In the genomic region with DNA sequence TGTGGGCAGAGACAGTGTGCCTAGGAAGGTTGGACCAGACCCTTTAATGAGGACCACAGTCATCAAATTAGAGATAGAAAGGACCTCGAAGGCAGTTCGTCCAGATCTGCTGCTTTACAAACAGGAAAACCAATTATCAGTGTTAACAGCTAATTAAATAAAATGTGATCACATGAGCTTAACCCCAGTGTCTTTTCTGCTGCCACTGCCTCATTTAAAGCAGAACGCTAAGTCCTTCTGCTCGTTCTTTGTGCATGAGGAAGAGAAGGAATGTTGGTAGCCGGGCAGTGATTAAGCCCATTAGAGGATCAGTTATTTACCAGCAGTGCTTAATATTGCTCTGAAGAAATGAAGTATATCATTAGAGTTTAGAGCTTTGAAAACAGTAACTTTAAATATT, we compare ENCODE assay signal across 30 mouse cellular contexts. TPM values are rescaled to one million over a fixed set of nuclear protein-coding genes. Genes with fewer than 3 reads are reported as not detected.
"Had no signal": no experiment of that assay in that cellular context is flagged by ENCODE, and none has a peak within 500 bp of the region (broad histone marks: within the 10 kb centered on the region; RNA-seq: fewer than 3 reads in every experiment).

No protein-coding gene starts in this region.

- H3K27me3 ChIP-seq: limb, embryonic 13.5 days; liver, embryonic 12.5 days; liver, embryonic 15.5 days had no signal

- H3K27ac ChIP-seq: kidney, postnatal 0 days; layer of hippocampus, adult 2 months; limb, embryonic 10.5 days; limb, embryonic 13.5 days; liver, embryonic 12.5 days; liver, embryonic 15.5 days had no signal

- DNase-seq: kidney, postnatal 25 days; layer of hippocampus, adult 9-11 months; liver; lung, adult 2 months; lung, postnatal 14 days; lung, postnatal 4 days; midbrain, embryonic 14.5 days; right cerebral cortex, postnatal 25 days; spleen, adult 18-20 months; thymus, adult 18-20 months; thymus, postnatal 36 days had no signal

- ATAC-seq: liver, embryonic 12.5 days had no signal

- H3K9ac ChIP-seq: limb, embryonic 13.5 days; liver, embryonic 12.5 days; liver, embryonic 15.5 days had no signal

- H3K4me2 ChIP-seq: limb, embryonic 13.5 days; liver, embryonic 12.5 days; liver, embryonic 15.5 days; midbrain, embryonic 11.5 days had no signal

- H3K4me3 ChIP-seq: layer of hippocampus, adult 2 months; limb, embryonic 10.5 days; limb, embryonic 13.5 days; liver, embryonic 12.5 days; liver, embryonic 15.5 days had no signal

- H3K4me1 ChIP-seq: limb, embryonic 13.5 days; liver, embryonic 12.5 days; liver, embryonic 15.5 days had no signal

- H3K36me3 ChIP-seq: limb, embryonic 10.5 days; limb, embryonic 13.5 days; liver, embryonic 12.5 days; liver, embryonic 15.5 days had no signal

- H3K9me3 ChIP-seq: limb, embryonic 10.5 days; limb, embryonic 13.5 days; liver, embryonic 12.5 days; liver, embryonic 15.5 days had no signal

RNA-seq across cellular contexts. Expression of gene Gm39653, which starts 39.0 kb away (rescaled TPM):
- total RNA-seq: layer of hippocampus, adult 2 months; layer of hippocampus, postnatal 25 days; megakaryocyte progenitor cell, adult 5-6 weeks; megakaryocyte-erythroid progenitor cell, adult 5-6 weeks; midbrain, postnatal 0 days had no signal
- polyA plus RNA-seq: kidney, embryonic 14.5 days; kidney, postnatal 0 days; large intestine, adult 2 months; limb, embryonic 10.5 days; limb, embryonic 13.5 days; liver, embryonic 12.5 days; liver, embryonic 15.5 days; lung, adult 2 months; lung, embryonic 16.5 days; midbrain, embryonic 11.5 days; midbrain, embryonic 14.5 days; midbrain, postnatal 0 days; neural tube, embryonic 11.5 days; neural tube, embryonic 14.5 days; stomach, embryonic 16.5 days; testis, adult 2 months; urinary bladder, adult 2 months had no signal
